Mouse (Mus musculus): ENCODE measurements around the gene Cstf2. TPM values are rescaled to one million over a fixed set of nuclear protein-coding genes. Genes with fewer than 3 reads are reported as not detected.

Gene Cstf2
- polyA plus RNA-seq, 1 experiment, result 8.8 TPM

DNA sequence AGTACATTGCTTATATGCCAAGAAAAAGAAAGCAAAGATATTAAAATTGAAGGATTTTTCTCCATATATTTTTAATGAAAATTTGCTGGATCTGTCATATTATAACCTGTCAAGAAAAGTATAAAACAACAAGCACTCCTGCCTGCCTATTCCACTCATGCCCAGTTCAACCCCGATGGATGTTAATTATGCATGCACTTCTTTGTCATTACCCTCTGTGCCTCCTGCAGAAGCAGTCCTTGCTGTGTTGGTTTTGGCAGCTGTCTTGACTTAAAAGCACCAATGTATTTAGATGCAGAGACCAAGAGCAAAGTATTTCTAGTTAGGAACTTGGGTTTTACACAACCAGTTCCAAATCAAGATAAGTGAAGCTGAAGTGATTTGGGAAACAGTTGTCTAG lies 26.5 kb downstream of the Cstf2 start:
- TF ChIP-seq POLR2A (IDR thresholded peaks at IDR 0.05; ENCODE audit: low read depth, low read length), result no peak
- TF ChIP-seq CTCF (IDR thresholded peaks at IDR 0.05; ENCODE audit: extremely low read depth, insufficient read length, insufficient replicate concordance, low read depth, low read length), result no peak
- Histone ChIP-seq H3K27me3 (ENCODE audit: control insufficient read depth, insufficient read depth, low read length) (no peaks in the 10 kb centered on the region), H3K36me3 (ENCODE audit: control insufficient read depth, insufficient read depth, low read length) (peaks cover 8% of the 10 kb centered on the region), H3K4me3 (ENCODE audit: low read depth, low read length) (no peak overlapping the region), H3K27ac (ENCODE audit: insufficient read depth, low read depth, low read length) (no peak overlapping the region), H3K4me1 (ENCODE audit: control insufficient read depth, insufficient read depth, insufficient read length, low read length) (no peaks in the 10 kb centered on the region)
- 92% methylated on average over 1 of the region's 1 CpGs for whole genome bisulfite sequencing

DNA sequence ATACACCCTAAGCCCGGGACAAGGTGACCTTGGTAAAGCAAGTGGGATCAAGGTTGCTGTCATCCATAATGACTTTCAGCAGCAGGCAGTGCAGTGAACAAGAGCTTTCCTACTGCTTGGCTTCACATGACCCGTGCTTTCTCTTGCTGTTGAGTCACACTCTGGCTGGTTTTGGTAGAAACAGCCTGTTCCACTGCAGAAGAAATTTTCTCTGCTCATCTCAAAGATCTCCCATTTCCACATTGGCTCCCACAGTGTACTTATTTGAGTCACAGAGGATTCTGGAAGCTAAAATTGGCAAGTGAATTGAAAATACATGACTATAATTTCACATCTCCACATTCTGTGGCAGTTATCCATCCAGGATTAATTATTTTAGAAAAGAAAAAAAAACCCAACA lies 43.7 kb downstream of the Cstf2 start:
- WGBS, result 56% methylated on average over 2 of the region's 2 CpGs
- TF ChIP-seq CTCF (IDR thresholded peaks at IDR 0.05; ENCODE audit: extremely low read depth, insufficient read length, insufficient replicate concordance, low read depth, low read length), result no peak
- TF ChIP-seq POLR2A (IDR thresholded peaks at IDR 0.05; ENCODE audit: low read depth, low read length), result no peak

DNA sequence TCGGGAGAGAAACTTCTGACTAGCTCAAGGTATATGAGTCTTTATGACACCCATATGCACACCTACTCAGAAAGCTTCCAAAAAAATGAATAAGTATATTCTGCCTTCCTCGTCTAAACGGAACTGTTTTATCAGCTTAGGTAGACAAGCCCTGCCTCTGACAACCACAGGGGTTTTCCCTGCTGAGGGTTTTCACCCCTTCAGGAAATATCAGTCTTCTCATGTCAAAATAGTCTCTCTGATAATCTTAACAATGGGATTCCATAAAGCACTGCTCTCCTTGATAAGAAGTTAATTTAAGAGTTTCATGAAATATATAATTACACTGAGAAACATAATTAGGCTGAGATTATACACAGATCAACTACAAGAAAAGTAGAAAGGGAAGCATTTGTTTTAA lies 52.8 kb downstream of the Cstf2 start:
- no peak overlapping the region for H3K4me3 ChIP-seq (ENCODE audit: low read depth, low read length)
- H3K27ac ChIP-seq (ENCODE audit: insufficient read depth, low read depth, low read length), result no peak overlapping the region
- no peaks in the 10 kb centered on the region for H3K27me3 ChIP-seq (ENCODE audit: control insufficient read depth, insufficient read depth, low read length)
- TF ChIP-seq CTCF (IDR thresholded peaks at IDR 0.05; ENCODE audit: extremely low read depth, insufficient read length, insufficient replicate concordance, low read depth, low read length), result no peak
- no peak for TF ChIP-seq POLR2A (IDR thresholded peaks at IDR 0.05; ENCODE audit: low read depth, low read length)
- 30% methylated on average over 3 of the region's 3 CpGs for WGBS
- no peaks in the 10 kb centered on the region for H3K4me1 ChIP-seq (ENCODE audit: control insufficient read depth, insufficient read depth, insufficient read length, low read length)
- H3K36me3 ChIP-seq (ENCODE audit: control insufficient read depth, insufficient read depth, low read length), result no peaks in the 10 kb centered on the region

More for the DNA sequence above, 43.7 kb downstream of the Cstf2 start:
- H3K4me1 ChIP-seq (ENCODE audit: control insufficient read depth, insufficient read depth, insufficient read length, low read length), result no peaks in the 10 kb centered on the region
- H3K27ac ChIP-seq (ENCODE audit: insufficient read depth, low read depth, low read length), result no peak overlapping the region
- H3K4me3 ChIP-seq (ENCODE audit: low read depth, low read length), result no peak overlapping the region
- no peaks in the 10 kb centered on the region for H3K27me3 ChIP-seq (ENCODE audit: control insufficient read depth, insufficient read depth, low read length)
- H3K36me3 ChIP-seq (ENCODE audit: control insufficient read depth, insufficient read depth, low read length), result no peaks in the 10 kb centered on the region

DNA sequence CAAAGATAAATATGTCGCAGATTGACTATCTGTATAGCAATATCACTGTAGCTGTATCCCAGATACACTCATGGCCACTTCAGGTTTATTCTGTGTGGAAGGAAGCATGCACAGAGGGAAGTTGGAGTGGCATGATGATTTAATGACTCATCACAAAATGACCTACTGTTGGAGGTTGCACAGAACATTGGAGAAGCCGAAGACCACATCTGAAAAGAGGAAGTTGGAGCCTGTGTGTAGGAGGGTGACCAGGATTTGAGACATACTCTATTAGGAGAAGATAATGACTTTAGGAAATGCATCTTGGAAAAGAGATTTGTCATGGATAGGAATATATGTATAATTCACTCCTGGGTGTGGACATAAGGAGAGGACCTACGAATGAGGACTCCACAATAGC lies 57.4 kb downstream of the Cstf2 start:
- WGBS, result 32% methylated on average over 3 of the region's 3 CpGs
- Histone ChIP-seq H3K27ac (ENCODE audit: insufficient read depth, low read depth, low read length) (no peak overlapping the region), H3K27me3 (ENCODE audit: control insufficient read depth, insufficient read depth, low read length) (no peaks in the 10 kb centered on the region), H3K36me3 (ENCODE audit: control insufficient read depth, insufficient read depth, low read length) (no peaks in the 10 kb centered on the region), H3K4me1 (ENCODE audit: control insufficient read depth, insufficient read depth, insufficient read length, low read length) (no peaks in the 10 kb centered on the region), H3K4me3 (ENCODE audit: low read depth, low read length) (no peak overlapping the region)
- TF ChIP-seq CTCF (IDR thresholded peaks at IDR 0.05; ENCODE audit: extremely low read depth, insufficient read length, insufficient replicate concordance, low read depth, low read length) (no peak), POLR2A (IDR thresholded peaks at IDR 0.05; ENCODE audit: low read depth, low read length) (no peak)

GRCm38 (mm10) chrX:134128549-134128948 lies 69.6 kb downstream of the Cstf2 start:
- WGBS, result 78% methylated on average over 3 of the region's 3 CpGs
- Histone ChIP-seq H3K27ac (ENCODE audit: insufficient read depth, low read depth, low read length) (no peak overlapping the region), H3K4me1 (ENCODE audit: control insufficient read depth, insufficient read depth, insufficient read length, low read length) (0 out of 2 replicates have a peak, but pooled peaks cover 2% of the 10 kb centered on the region), H3K4me3 (ENCODE audit: low read depth, low read length) (no peak overlapping the region), H3K27me3 (ENCODE audit: control insufficient read depth, insufficient read depth, low read length) (no peaks in the 10 kb centered on the region), H3K36me3 (ENCODE audit: control insufficient read depth, insufficient read depth, low read length) (no peaks in the 10 kb centered on the region)
- TF ChIP-seq CTCF (IDR thresholded peaks at IDR 0.05; ENCODE audit: extremely low read depth, insufficient read length, insufficient replicate concordance, low read depth, low read length) (no peak), POLR2A (IDR thresholded peaks at IDR 0.05; ENCODE audit: low read depth, low read length) (no peak)

GRCm38 (mm10) chrX:134132295-134132694 lies 73.3 kb downstream of the Cstf2 start:
- no peaks in the 10 kb centered on the region for H3K36me3 ChIP-seq (ENCODE audit: control insufficient read depth, insufficient read depth, low read length)
- WGBS, result 15% methylated on average over 5 of the region's 5 CpGs
- H3K27ac ChIP-seq (ENCODE audit: insufficient read depth, low read depth, low read length), result no peak overlapping the region
- no peaks in the 10 kb centered on the region for H3K27me3 ChIP-seq (ENCODE audit: control insufficient read depth, insufficient read depth, low read length)
- TF ChIP-seq POLR2A (IDR thresholded peaks at IDR 0.05; ENCODE audit: low read depth, low read length) (no peak), CTCF (IDR thresholded peaks at IDR 0.05; ENCODE audit: extremely low read depth, insufficient read length, insufficient replicate concordance, low read depth, low read length) (no peak)
- H3K4me3 ChIP-seq (ENCODE audit: low read depth, low read length), result no peak overlapping the region
- 0 out of 2 replicates have a peak, but pooled peaks cover 2% of the 10 kb centered on the region for H3K4me1 ChIP-seq (ENCODE audit: control insufficient read depth, insufficient read depth, insufficient read length, low read length)

GRCm38 (mm10) chrX:134133821-134134220 lies 74.8 kb downstream of the Cstf2 start:
- H3K4me3 ChIP-seq (ENCODE audit: low read depth, low read length), result no peak overlapping the region
- H3K4me1 ChIP-seq (ENCODE audit: control insufficient read depth, insufficient read depth, insufficient read length, low read length), result 0 out of 2 replicates have a peak, but pooled peaks cover 2% of the 10 kb centered on the region
- 64% methylated on average over 3 of the region's 3 CpGs for WGBS
- no peaks in the 10 kb centered on the region for H3K36me3 ChIP-seq (ENCODE audit: control insufficient read depth, insufficient read depth, low read length)
- no peak for TF ChIP-seq CTCF (IDR thresholded peaks at IDR 0.05; ENCODE audit: extremely low read depth, insufficient read length, insufficient replicate concordance, low read depth, low read length)
- TF ChIP-seq POLR2A (IDR thresholded peaks at IDR 0.05; ENCODE audit: low read depth, low read length), result no peak
- H3K27ac ChIP-seq (ENCODE audit: insufficient read depth, low read depth, low read length), result no peak overlapping the region
- no peaks in the 10 kb centered on the region for H3K27me3 ChIP-seq (ENCODE audit: control insufficient read depth, insufficient read depth, low read length)

Other genes starting within 250 kb of the Cstf2 start
- not detected in 2 replicates for gene Tnmd, start 208.2 kb upstream of the Cstf2 start, polyA plus RNA-seq (2012; rRNA removed)
- gene Tspan6, start 160.8 kb upstream of the Cstf2 start, polyA plus RNA-seq (2012; rRNA removed), result 0.23 and 0.80 TPM in 2 replicates
- gene Srpx2, start 150.8 kb upstream of the Cstf2 start, polyA plus RNA-seq (2012; rRNA removed), result 3.1 and 6.1 TPM in 2 replicates
- 0.24 and 0.28 TPM in 2 replicates for gene Sytl4, start 77.4 kb upstream of the Cstf2 start, polyA plus RNA-seq (2012; rRNA removed)
- 0.20 and 0.77 TPM in 2 replicates for gene Xkrx, start 102.9 kb downstream of the Cstf2 start, polyA plus RNA-seq (2012; rRNA removed)
- gene Arl13a, start 128.3 kb downstream of the Cstf2 start, polyA plus RNA-seq (2012; rRNA removed), result not detected in 2 replicates
- 0.08 and 0.13 TPM in 2 replicates for gene Nox1, start 162.8 kb downstream of the Cstf2 start, polyA plus RNA-seq (2012; rRNA removed)
- 2.6 and 4.4 TPM in 2 replicates for gene Trmt2b, start 217.8 kb downstream of the Cstf2 start, polyA plus RNA-seq (2012; rRNA removed)
- 0.11 and 0.37 TPM in 2 replicates for gene Tmem35a, start 236.0 kb downstream of the Cstf2 start, polyA plus RNA-seq (2012; rRNA removed)
- gene Cenpi, start 248.9 kb downstream of the Cstf2 start, polyA plus RNA-seq (2012; rRNA removed), result 0.29 and 0.94 TPM in 2 replicates

Data from small intestine, adult 2 months (tissue).